Mouse (Mus musculus) MEL (cell line): ENCODE results near the gene Bcl3.
A peak's percentile ranks its signal among the peaks of the same experiment; 100 is the strongest.

ENCODE experiments used
- CTCF ChIP-seq, 3 experiments: IDR thresholded peaks in 2 of 3; conservative IDR thresholded peaks in 1 of 3; 2 replicates each; pipeline ENCODE4 v1.5.1; 2011 to 2012; ENCODE audit warnings: low read length in 3 of 3, low read depth in 2 of 3, mild to moderate bottlenecking in 2 of 3, improper control_type of control experiment in 1 of 3, inconsistent platforms in 1 of 3, mixed read lengths in 1 of 3, moderate library complexity in 1 of 3; ENCODE audit not compliant: control insufficient read depth in 1 of 3, insufficient read depth in 1 of 3, poor library complexity in 1 of 3, severe bottlenecking in 1 of 3
- EP300 ChIP-seq, 2 experiments: IDR thresholded peaks; 2 replicates each; pipeline ENCODE4 v1.6.1; 2011; ENCODE audit warnings: improper control_type of control experiment in 2 of 2, low read length in 2 of 2, low read depth in 1 of 2, mild to moderate bottlenecking in 1 of 2
- MXI1 ChIP-seq: IDR thresholded peaks from 2 replicates; pipeline ENCODE4 v1.6.1; 2011; ENCODE audit warnings: mild to moderate bottlenecking, low read depth, low read length, improper control_type of control experiment
- TAL1 ChIP-seq: IDR thresholded peaks from 2 replicates; pipeline ENCODE4 v1.6.1; 2012; ENCODE audit warnings: mild to moderate bottlenecking, inconsistent platforms, low read length, moderate library complexity, mixed read lengths

- TF ChIP-seq CTCF (IDR thresholded peaks at IDR 0.05 in 2 of 3, conservative IDR thresholded peaks at IDR 0.05 in 1 of 3; ENCODE audit: control insufficient read depth in 1 of 3, insufficient read depth in 1 of 3, low read depth in 2 of 3, low read length in 3 of 3, poor library complexity in 1 of 3, severe bottlenecking in 1 of 3) (peak in 2 of 3 experiments; percentile 49 to 56; a peak in 5 of 6 replicates), MXI1 (no peak), EP300 (IDR thresholded peaks at IDR 0.05; ENCODE audit: low read depth in 1 of 2, low read length in 2 of 2) (no peak), TAL1 (no peak)
Observed at GRCm38 (mm10) chr7:19820347-19821048, 2.1 kb downstream of the Bcl3 start.
